Mouse (Mus musculus) urinary bladder, postnatal 10 days (tissue): ENCODE measurements around the gene Cd38.
"Not testable (repeated sequence)": the region's sequence is repeated elsewhere in the genome, so short reads cannot be mapped to it uniquely, and the experiment has no call there.

Source experiments
- DNase-seq: peaks from one replicate; pipeline ENCODE4 v3.0.0; 2022; ENCODE audit warnings: low spot score

Cd38 gene

DNA sequence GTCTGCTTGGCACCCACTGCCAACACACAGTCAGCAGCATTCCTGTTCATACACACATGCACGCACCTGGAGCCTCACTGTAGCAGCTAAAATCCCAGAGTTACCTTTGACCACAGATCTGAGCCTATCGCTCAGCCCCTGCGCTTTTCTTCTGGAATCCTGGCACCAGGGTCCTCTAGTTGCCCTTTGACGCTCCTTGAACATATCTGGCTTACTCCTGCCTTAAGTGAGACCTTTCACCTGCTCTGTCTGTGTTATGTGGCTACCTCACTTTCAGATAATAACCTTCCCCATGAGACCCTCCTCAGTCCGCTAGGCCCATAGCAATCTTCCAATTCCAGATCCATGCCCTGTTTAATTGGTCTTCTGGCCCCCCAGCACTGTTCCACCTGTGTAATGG, 8.3 kb upstream of the Cd38 start:
- DNase-seq: no peak

DNA sequence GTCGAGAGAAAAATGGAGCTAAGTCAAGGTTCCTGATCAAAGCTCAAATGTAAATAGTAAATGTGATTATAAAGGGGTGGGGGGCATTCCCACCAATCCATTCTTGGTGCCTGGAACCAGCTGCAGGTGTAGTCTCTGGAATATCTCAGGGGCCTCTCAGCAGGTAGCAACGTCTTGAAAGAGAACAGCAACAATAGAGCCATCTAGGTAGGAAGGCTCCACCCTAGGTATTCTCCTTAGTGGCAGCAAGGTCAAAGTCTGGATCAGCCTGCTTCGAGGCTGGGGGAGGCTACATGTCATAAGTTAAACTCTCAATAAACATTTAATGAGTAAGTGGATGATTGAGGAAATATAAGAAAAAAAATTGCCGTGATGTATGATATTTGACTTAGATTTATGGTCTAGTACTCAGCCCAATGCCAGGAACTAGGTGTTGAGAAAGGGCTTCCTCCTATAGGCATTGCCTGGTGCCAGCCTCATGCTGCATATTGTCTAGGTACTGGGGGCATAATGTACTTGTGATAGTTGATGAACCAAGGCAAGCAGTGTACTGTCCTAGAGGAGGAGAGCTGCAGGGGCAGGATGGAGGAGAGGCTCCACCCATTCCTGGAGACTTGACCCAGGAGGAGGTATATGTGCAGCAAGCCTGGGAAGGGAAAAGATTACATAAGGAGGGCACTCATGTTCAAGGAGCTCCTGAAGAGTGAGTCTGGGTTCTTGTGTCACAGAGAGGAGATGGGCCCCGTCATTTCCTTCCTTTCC, 7.5 kb upstream of the Cd38 start:
- no peak for DNase-seq

- DNase-seq: no peak
These were observed 4.7 kb upstream of the Cd38 start for GRCm38 (mm10) chr5:43863642-43864041.

GRCm38 (mm10) chr5:43865316-43865715, 3.0 kb upstream of the Cd38 start:
- DNase-seq: no peak

DNA sequence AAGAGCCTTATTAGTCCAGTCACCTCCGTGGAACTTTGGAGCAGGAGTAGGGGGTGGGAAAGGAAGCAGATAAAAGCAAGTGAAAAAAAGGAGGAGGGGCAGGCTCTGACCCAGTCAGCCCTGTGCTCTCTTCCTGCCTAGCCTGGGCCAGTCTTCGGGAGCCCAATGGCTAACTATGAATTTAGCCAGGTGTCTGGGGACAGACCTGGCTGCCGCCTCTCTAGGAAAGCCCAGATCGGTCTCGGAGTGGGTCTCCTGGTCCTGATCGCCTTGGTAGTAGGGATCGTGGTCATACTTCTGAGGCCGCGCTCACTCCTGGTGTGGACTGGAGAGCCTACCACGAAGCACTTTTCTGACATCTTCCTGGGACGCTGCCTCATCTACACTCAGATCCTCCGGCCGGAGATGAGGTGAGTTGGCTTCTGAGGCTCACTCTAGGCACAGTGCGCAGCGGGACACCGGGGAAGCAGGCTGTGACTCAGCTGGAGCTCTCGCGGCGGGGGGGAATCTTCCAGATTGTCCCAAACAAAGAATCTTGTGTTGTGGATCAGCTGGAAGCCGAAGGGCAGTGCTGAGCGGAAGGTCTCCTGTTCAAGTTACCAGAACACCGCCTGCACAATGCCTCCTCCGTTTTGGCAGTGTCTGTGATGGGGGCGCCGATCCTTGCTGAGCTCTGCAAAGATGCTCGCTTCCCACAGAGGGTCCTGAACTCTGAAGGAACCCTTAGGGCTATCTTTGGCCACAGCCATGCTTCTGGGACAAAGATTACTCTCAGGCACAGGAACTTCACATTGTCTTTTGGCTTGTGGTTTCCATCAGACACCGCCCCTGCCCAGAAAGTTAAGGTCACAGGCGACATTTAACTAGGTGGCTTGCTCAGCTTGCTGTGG, 603 bp downstream of the Cd38 start:
- no peak for DNase-seq

DNA sequence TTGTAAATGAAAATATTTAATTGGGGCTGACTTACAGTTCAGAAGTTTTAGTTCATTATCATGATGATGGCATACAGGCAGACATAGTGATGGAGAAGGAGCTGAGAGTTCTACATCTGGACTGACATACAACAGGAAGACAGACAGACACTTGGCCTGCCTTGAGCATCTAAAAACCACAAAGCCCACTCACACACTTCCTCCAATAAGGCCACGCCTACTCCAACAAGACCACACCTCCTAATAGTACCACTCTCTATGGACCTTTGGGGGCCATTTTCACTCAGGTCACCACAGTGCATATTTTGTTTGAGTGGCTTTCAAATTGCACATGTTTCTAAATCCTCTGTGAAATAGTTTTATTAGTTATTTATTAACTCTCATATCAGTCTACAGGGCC, 3.5 kb downstream of the Cd38 start:
- no peak for DNase-seq

- DNase-seq: no peak
These were observed 4.3 kb downstream of the Cd38 start for GRCm38 (mm10) chr5:43872652-43873051.

GRCm38 (mm10) chr5:43882034-43882433, 13.7 kb downstream of the Cd38 start:
- DNase-seq: no peak

- DNase-seq: no peak
These were observed 16.9 kb downstream of the Cd38 start for GRCm38 (mm10) chr5:43885060-43885820.

GRCm38 (mm10) chr5:43892386-43892785, 24.0 kb downstream of the Cd38 start:
- no peak for DNase-seq

- DNase-seq: no peak
These were observed 25.8 kb downstream of the Cd38 start for GRCm38 (mm10) chr5:43894113-43894512.

DNA sequence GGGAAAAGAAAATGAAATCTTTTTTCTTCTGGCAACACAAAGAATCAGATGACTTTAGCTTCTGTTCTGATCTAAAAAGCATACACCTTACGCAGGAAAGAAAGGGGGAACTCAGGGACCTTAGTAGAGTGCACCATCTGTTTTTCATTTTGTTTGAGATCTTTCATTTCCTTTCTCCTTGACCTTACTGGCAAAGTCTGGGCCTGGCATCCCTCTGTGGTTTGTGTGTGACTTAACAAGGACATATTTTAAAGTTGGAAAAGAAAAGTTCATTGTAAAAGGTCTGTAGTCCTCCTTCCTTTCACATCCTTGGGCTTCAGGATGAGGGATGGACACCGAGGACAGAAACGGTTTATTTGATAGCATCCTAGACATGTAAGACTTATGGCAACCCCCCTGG, 27.6 kb downstream of the Cd38 start:
- DNase-seq: no peak

DNA sequence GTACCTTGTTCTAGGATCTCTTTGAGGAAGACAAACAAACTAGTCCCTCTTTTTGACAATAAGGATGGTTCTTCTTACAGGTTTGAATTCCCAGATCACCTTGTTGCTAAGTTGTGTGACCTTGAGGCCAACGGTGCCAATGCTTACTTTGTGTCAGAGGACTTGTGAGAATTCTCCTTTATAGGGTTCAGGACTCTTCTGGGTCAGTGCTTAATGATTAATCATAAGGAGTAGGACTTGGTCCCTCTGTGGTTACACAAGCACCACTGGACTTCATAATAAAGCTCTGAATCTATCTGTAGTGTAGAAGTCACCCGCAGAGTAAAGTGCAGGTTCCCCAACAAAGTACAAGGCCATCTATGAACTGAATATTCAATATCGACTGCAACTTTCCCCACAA, 36.3 kb downstream of the Cd38 start:
- DNase-seq: no peak

- no peak for DNase-seq
These were observed 40.9 kb downstream of the Cd38 start for GRCm38 (mm10) chr5:43909213-43909612.

GRCm38 (mm10) chr5:43910006-43910405, 41.7 kb downstream of the Cd38 start:
- no peak for DNase-seq

- DNase-seq: not testable (repeated sequence)
These were observed 44.5 kb downstream of the Cd38 start, which contains the start of gene Gm7879 for GRCm38 (mm10) chr5:43912844-43913243. Gene Gm7879, plus strand, starts transcription at chr5:43913144.

DNA sequence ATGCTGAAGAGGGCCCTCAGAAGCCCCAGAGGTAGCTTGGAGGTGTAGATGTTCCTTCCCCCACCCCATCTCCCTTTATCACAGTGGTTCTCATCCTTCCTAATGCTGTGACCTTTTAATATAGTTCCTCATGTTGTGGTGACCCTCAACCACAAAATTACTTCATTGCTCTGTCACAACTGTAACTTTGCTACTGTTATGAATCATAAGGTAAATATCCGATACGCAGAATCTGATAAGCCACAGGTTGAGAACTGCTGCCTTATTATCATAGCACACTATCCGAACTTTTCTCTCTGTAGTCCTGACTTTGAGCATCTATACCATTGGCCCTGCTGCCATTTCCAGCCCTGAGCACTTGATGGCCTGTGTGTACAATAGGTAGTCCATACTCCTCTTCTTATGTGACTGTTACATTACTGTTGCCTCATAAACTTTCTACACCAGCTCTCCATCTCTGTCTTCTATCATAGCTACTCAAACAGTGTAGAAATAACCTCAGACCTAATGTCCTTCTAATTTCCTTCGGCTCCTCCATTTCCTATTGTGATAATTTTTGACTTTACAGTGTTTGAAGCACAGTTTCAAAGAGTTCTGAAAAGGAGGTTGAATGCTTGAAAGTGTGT, 47.0 kb downstream of the Cd38 start:
- no peak for DNase-seq

DNA sequence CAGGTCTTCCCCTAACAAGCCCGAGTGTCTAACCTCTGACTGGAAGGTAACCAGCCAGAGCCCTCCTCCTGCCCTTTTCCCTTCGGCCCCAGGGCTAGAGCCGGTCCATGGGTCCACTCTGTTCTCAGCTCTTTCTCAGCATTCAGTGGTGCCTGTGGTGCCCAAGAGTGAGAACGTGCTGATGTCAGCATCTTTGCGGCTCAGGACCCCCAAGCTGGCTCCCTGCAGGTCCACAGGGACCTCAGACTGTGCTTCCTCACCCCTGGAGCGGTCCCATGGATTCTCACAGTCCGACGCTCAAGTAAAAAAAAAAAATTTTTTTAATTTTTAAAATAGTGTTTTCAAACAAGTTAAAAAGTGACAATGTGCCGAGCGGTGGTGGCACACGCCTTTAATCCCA, 53.5 kb downstream of the Cd38 start:
- no peak for DNase-seq

GRCm38 (mm10) chr5:43923933-43924332, 55.6 kb downstream of the Cd38 start:
- DNase-seq: no peak

- DNase-seq: no peak
These were observed 59.4 kb downstream of the Cd38 start for GRCm38 (mm10) chr5:43927729-43928128.

DNA sequence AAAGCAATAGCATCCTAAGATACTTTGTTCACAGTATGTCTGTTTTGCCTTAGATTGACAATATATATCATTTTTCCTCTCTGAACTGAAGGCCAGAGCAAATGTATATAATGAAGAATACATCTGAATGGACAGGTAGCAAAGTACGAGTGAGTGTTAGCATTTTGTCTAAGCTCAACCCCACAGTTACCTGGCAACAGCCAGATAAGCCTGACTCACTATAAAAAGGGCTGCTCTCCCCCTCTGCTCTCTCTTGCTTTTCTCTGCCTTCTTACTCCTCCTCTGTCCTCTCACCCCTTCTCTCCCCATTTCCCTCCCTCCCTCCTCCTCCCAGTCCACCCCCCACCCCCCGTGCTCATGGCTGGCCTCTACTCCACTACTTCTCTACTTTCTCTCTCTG, 64.9 kb downstream of the Cd38 start:
- no peak for DNase-seq
